Mouse (Mus musculus) mouse trophoblast stem cell (cell line): Measurements from ENCODE around the gene Tph2.
"Not testable (repeated sequence)": the region's sequence is repeated elsewhere in the genome, so short reads cannot be mapped to it uniquely, and the experiment has no call there.

ENCODE experiments used
- in situ Hi-C, 2 experiments: fragments of 300-500 bp; cut with MseI, MboI; formaldehyde crosslinking; loops; 2 replicates in 1 of 2; 3 replicates in 1 of 2; pipeline ENCODE4 v1.15.1; 2025

Tph2 gene

DNA sequence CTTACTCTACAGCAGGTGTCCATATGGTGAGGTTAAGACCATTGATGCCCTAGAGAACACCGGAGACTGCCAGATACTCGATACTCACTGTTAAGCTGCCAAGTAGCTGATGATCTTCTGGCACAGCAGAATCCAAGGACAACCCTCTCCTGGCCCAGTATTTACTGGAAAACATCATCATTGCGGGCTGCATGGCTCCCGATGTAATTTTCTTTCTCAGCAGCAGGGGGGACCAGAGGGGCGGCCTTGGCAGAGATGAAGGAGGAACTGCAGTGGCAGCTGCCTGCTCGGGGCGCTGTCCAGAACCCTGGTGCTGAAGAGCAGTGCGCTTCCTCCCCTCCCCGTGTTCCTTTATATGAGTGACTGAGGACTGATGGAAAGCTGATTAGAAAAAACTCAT is at the start of gene Tph2:
TSS of gene Tph2 (minus strand) at position 326 of the 400 bp plus-strand sequence.
- in situ Hi-C loops = no loop called here

DNA sequence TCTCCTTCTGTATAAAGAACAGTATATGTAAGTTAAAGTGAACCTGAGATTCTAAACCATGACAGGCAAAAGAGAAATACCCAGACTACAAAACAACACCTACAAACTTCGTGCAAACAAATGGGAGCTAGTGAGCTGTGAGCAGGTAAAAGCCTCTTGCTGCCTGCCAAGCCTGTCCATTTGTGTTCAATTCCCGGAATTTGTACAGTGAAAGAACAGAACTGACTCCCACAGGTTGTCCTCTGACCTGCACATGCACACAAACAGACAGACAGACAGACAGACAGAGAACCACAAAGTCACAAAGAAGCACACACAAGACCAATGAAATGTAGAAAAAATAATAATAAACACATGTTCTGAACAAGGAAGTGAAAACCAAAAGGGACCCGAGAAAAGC is 49.0 kb upstream of the Tph2 start:
- in situ Hi-C loops = no loop called here

DNA sequence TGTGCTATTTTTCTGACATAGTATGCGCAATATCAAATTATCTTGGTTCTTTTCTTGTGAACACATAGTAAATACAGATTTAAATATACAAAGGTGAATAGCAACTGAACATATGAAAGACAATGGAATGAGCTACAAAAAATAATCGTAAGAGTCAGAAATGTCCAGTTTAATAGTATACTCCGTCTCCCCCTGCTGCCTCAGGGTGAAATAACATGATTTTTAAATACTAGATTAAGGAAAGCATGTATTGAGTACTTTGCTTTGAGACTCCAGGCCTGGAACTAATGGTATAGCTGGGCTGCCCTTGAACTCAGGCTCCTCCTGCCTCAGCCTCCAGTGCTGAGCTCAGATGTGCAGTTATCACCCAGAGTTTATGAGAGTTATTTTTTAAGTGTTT is 47.7 kb upstream of the Tph2 start:
- in situ Hi-C loops = no loop called here

- in situ Hi-C loops = no loop called here
These were observed 44.2 kb upstream of the Tph2 start for GRCm38 (mm10) chr10:115229023-115229422.

DNA sequence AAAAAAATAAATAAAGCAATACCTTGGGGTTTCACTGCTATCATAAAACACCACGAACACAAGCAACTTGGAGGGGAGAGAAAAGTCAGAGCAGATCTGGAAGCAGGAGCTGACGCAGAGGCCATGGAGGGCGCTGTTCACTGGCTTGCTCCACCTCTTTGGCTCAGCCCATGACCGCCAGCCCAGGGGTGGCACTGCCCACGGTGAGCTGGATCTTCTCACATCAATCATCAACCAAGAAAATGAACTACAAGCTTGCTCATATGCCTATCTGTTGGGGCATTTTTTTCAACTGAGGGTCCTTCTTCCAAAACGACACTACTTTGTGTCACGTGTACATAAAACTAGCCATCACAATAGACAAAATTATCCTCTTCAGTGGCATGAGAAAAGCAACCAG is 41.8 kb upstream of the Tph2 start:
- in situ Hi-C loops = no loop called here

GRCm38 (mm10) chr10:115223845-115224244 is 39.0 kb upstream of the Tph2 start:
- in situ Hi-C loops = no loop called here

DNA sequence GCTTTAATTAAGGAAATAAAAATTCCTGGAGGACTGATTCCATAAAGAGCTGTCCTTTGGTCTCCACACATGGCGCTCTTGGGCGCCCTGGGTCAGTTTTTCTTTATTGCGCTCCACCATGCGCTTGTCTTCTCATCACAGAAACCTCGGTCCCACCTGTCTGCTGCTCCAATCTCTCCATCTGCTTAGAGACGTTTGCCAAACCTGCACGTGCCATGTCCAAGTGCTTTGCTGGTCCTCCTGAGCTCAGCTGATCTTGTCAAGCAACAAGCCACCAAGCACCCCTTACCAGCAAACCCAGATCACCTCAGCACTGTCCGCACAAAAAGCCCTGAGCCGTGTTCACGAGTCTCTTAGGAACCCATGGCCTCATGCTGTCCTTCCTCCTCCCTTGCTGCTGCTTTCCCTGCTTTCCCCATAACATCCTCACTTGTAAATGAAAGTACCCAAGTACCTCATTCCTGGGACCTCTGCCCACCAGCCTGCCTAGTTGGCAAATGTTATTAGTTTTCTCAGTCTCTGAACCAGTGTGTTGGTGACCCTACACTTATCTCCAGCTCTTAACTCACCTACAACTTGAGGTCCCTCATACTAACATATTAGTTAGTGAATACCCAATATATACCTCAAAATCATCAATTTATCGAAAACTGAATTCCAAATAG is 28.2 kb upstream of the Tph2 start:
- in situ Hi-C loops = no loop called here

- in situ Hi-C loops = no loop called here
These were observed 21.0 kb upstream of the Tph2 start for GRCm38 (mm10) chr10:115205825-115206224.

- in situ Hi-C loops = no loop called here
These were observed 20.5 kb upstream of the Tph2 start for GRCm38 (mm10) chr10:115205284-115205683.

DNA sequence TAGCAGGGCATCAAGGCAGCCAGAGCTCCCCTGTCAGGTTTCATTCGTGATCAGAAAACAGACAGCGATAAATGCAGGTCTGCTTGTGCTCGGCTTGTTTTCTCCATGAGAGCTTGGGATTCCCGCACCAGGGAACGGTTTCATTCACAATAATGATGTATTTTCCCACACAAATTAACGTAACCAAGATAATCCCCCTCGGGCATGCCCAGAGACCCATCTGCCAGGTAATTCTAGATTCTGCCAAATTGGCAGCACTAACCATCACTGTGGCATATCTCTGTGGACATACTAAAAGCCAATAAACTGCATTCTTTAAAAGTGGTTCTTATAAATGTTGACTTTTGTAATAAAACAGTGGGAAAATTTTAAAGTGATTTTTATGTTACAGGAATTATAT is 6.4 kb upstream of the Tph2 start:
- in situ Hi-C loops = no loop called here

GRCm38 (mm10) chr10:115187390-115187789 is 2.6 kb upstream of the Tph2 start:
- in situ Hi-C loops = no loop called here

DNA sequence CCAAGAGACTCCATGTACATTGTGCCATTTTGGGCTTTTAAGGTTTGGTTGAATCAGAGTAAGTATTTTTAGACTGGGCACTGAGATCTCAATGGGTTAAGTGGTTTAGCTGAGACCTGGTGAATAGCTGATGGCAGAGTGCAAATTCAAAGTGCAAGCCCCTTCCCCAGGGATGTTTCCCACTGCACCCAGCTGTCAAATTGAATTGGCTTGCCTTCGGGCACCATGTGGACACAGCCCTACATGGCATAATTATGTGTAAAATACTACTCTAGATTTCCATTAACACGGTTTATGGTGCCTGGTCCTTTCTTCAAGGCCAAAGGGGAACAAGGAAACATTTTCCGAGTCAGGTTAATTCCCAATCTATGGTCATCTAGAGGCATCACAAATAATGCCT is 3.8 kb downstream of the Tph2 start:
- in situ Hi-C loops = no loop called here

DNA sequence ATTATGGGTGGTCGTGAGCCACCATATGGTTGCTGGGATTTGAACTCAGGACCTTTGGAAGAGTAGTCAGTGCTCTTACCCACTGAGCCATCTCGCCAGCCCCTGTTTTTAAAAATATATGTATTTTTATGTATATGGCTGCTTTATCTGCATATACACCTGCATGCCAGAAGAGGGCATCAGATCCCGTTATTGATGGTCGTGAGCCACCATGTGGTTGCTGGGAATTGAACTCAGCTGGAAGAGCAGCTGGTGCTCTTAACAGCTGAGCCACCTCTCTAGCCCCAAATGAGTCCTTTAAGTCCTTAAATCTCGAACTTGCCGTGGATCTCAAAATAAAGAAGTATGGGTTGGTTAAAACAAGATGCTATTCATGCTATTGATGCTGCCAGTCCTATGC is 6.8 kb downstream of the Tph2 start:
- in situ Hi-C loops = not testable (repeated sequence)

DNA sequence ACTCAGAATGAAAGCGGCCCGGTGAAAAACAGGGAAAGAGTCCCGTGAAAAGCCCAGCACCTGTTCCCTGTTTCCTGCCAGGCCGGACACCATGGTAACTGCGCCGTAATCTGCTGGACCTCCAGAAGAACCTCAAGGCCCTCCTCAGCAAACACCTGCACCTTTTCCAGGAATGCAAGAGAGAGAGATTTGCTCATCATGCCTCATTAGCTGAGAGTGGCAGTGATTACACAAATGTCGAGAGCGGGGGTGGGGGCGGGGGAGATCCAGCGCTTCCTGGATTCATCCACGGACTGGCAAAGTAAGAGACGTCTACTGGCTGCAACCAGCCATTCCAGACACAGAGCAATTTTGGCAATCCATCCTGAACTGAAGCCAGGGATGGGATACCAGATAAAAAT is 9.2 kb downstream of the Tph2 start:
- in situ Hi-C loops = no loop called here

- in situ Hi-C loops = no loop called here
These were observed 11.5 kb downstream of the Tph2 start for GRCm38 (mm10) chr10:115173336-115173735.

GRCm38 (mm10) chr10:115171351-115171818 is 13.4 kb downstream of the Tph2 start:
- in situ Hi-C loops = no loop called here

DNA sequence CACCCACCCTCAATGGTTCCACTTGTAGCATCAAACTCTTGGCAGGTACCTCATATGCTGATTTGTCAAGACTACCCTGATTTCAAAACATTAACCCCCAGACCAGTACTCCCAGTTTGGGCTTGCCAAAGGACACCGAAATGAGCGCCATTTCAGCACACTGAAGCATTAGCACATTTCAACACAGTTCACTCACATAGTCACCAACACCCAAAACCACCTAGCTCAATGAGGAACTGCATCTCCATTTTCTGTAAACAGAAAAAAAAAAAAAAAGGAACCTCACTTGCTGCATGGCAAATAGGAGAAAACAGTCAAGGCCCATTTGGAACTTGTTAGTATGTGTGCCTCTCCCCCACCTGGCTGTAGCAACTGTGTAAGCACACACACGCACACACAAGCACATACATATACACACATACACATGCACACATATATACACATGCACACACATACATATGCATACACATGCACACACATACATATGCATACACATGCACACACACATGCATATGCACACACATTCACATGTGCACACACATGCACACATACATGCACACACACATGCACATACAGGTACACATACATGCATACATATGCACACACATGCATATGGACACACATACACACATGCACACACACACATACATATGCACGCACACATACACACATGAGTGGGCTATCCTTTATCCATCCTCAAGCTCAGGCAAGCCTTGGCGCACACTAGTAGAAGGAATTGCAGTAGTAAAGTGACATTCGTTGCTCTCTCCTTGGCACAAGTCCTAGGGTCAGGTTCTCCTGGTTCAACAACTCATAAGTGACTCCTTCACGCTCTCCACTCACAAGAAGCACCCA is 14.1 kb downstream of the Tph2 start:
- in situ Hi-C loops = no loop called here

DNA sequence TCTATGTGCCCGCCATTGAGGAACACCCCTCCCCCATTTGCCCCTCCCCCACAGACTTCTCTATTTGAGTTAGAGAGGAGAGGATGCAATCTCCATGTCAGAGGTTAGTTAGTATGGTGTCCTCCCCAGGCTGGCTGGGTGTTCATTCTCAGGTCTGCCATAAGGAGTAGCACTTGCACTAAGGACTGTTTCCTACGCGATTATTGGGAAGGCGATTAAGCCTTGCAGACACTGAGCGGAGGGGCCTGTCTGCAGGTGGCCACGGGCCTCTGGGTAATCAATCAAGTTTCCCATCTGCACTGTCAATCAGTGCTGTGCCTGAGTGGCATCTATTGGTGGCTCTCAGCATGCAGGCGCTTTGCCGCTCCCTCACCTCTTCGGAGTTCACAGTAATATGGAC is 15.4 kb downstream of the Tph2 start:
- in situ Hi-C loops = no loop called here

GRCm38 (mm10) chr10:115160289-115160688 is 24.5 kb downstream of the Tph2 start:
- in situ Hi-C loops = no loop called here

DNA sequence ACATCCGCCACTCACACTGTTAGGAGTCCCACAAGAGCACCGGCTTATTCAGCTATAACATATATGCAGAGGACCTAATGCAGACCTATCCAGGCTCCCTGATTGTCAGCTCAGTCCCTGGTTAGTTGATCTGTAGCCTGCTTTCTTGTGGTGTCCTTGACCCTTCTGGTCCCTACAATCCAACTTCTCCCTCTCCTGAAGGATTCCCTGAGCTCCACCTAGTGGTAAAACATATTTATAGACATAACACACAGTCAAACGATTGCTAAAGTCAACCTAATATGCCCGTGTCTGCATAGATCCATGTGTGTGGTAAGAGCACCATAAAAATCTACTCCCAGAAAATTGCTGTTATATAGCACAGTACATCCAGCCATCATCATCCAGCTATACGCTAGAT is 37.5 kb downstream of the Tph2 start:
- in situ Hi-C loops = no loop called here

DNA sequence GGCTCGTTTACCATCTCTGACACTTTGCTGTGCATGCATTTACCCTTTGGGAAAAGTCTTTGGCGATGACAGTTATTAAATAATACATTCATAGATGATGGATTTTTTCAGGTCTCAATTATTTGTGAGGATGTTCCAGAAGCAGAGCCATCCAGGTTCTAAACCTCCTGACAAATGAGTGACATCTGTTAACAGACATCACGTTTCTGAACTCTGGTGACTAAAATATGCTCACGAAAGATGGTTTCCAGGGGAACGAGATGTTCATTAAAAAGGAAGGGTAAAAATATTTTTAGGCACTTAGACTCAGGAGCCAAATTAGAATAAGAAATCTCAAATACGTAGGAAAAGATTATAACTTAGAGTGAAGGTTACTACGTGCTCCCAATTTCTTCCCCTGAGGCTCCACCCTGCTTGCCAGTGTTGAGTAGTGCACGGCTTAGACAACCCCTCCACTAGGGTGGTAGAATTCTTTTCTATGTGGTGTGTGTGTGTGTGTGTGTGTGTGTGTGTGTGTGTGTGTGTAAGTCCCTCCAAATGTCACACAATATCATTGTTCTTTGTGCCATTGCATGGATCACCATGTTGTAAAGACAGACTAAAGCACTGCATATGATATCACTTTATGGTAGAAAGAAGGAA is 38.4 kb downstream of the Tph2 start:
- in situ Hi-C loops = no loop called here

GRCm38 (mm10) chr10:115144542-115144941 is 40.3 kb downstream of the Tph2 start:
- in situ Hi-C loops = no loop called here

DNA sequence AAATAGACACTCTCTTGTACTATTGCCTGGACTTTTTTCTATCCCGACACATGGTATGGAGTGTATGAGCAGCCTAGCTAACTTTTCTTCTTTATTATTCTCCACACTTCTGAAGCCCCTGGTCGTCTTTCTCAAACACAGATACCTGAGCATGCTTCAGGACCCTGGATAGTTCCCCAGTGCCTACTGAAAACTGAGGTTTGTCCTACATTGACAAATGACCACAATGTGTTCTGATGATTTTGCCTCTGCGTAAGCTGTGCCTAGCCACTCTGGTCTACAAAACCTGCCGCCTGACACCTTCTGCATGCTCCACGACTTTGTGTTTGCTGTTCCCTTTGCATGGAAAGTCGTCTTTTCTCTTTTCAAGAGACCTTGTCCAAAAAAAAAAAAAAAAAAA is 41.2 kb downstream of the Tph2 start:
- in situ Hi-C loops = no loop called here
